Mouse (Mus musculus) testis, adult 2 months (tissue): ENCODE results near the gene Crocc. TPM values are rescaled to one million over a fixed set of nuclear protein-coding genes. Genes with fewer than 3 reads are reported as not detected.

Experiments
- H3K27ac ChIP-seq: fragments of 200-500 bp; 2 replicates; pipeline ENCODE4 v1.5.1; 2012; ENCODE audit warnings: low read depth, low read length; ENCODE audit not compliant: control insufficient read depth, insufficient read depth
- H3K27me3 ChIP-seq: fragments of 200-500 bp; 2 replicates; pipeline ENCODE4 v1.6.1; 2012; ENCODE audit warnings: mild to moderate bottlenecking, low read length, moderate library complexity; ENCODE audit not compliant: control insufficient read depth, insufficient read depth
- H3K36me3 ChIP-seq: fragments of 200-500 bp; 2 replicates; pipeline ENCODE4 v1.6.1; 2012; ENCODE audit warnings: mild to moderate bottlenecking, low read length; ENCODE audit not compliant: control insufficient read depth, insufficient read depth
- H3K4me1 ChIP-seq: fragments of 200-500 bp; 2 replicates; pipeline ENCODE4 v1.6.1; 2012; ENCODE audit warnings: low read length; ENCODE audit not compliant: control insufficient read depth, insufficient read depth
- H3K4me3 ChIP-seq: fragments of 200-500 bp; 2 replicates; pipeline ENCODE4 v1.5.1; 2012; ENCODE audit warnings: low read depth, mild to moderate bottlenecking, low read length, moderate library complexity, mixed read lengths; ENCODE audit not compliant: control insufficient read depth
- CTCF ChIP-seq: fragments of 200-500 bp; IDR thresholded peaks from 2 replicates; pipeline ENCODE4 v1.5.1; 2012; ENCODE audit warnings: low read depth, mild to moderate bottlenecking, inconsistent platforms, low read length, moderate library complexity; ENCODE audit not compliant: control insufficient read depth, insufficient read depth, insufficient replicate concordance
- POLR2A ChIP-seq: fragments of 200-500 bp; IDR thresholded peaks from 2 replicates; pipeline ENCODE4 v1.6.1; 2012; ENCODE audit warnings: low read depth, mild to moderate bottlenecking, inconsistent platforms, low read length, moderate library complexity; ENCODE audit not compliant: control insufficient read depth
- polyA plus RNA-seq: library from polyadenylated mRNA; depleted of rRNA; stranded (reverse); fragments of >200 nt; gene quantifications from 2 replicates; pipeline ENCODE4 v1.2.3, GENCODE M21; 2012; rRNA removed

The Crocc gene
- polyA plus RNA-seq: 12.5 and 15.8 TPM in 2 replicates

DNA sequence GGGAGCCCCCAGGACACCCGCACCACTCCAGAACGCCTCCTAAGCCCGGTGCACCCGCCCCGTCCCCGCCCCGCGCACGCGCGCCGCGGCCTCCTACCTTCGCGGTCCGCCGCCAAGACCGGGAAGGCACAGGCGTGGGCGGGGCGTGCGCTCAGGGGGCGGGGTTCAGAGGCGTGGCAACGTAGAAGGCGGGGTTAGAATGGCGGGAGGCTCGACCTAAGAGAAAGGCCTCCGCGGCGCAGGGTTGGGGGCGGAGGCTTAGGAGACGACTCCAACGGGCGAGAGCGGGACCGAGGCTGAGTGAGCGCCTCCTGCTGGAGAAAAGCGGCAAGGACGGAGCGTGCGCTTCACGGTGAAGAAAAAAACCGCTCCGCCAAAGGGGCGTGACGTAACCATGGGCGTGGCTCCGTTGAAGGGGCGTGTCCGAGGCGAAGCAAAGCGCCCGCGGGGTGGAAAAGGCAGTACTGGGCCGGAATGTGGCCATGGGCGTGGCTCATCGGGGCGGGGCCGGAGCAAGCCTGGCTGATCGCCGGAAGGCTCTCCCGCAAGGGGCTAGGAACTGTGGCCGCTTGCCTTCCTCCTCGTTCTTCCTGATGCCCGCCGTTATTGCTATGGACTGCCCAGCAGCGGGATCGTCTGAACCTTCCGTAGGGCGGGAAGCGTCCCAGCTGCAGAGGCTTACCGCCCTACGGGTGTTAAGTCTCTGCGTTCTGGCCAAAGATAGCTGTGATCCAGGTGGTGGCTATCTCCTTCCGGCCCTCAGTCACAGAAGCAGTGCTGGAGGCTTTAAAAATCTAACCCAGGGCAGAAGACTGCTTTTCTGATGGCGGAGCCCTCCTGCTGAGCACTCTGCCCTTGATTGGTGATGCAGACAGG lies at the start of gene Crocc:
TSS of gene Crocc (minus strand) at position 125 of the 876 bp plus-strand sequence.
- H3K27me3 ChIP-seq: no peaks in the 10 kb centered on the region
- peak within 1 kb of the TSS; percentile 92 for H3K4me3 ChIP-seq
- peak within 1 kb of the TSS; percentile 89 for H3K27ac ChIP-seq

DNA sequence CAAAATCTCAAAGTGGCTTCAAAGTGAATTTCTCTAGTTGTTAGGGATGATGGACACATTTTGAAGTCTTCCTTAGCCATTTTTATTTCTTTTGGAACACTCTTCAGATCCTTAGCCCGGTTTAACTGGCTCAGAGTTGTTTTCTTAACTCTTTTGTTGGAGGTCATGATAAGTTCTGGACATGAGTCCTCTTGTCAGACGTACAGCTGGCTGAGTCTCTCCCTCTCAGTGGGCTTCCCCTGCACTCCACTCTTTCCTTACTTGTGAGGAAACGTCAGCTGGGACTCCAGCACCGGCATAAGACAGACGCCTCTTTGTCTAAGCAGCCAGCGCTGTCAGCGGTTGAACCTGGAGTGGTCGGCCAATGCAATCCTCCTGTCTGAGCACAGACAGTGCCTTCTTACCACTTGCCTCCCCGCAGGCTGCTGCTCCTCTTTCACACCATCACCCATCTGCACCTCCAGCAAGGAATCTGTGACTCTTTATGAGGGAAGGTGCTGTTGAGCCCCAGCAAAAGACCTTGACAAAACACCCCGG lies 47.9 kb upstream of the Crocc start:
- Histone ChIP-seq H3K4me3 (no peak overlapping the region), H3K4me1 (no peaks in the 10 kb centered on the region), H3K36me3 (no peaks in the 10 kb centered on the region), H3K27ac (no peak overlapping the region), H3K27me3 (no peaks in the 10 kb centered on the region)
- TF ChIP-seq POLR2A (no peak), CTCF (no peak)

More for the DNA sequence above, at the start of gene Crocc:
- Histone ChIP-seq H3K36me3 (no peaks in the 10 kb centered on the region), H3K4me1 (peaks cover 10% of the 10 kb centered on the region)
- TF ChIP-seq CTCF (peak; percentile 94), POLR2A (peak; percentile 80)

DNA sequence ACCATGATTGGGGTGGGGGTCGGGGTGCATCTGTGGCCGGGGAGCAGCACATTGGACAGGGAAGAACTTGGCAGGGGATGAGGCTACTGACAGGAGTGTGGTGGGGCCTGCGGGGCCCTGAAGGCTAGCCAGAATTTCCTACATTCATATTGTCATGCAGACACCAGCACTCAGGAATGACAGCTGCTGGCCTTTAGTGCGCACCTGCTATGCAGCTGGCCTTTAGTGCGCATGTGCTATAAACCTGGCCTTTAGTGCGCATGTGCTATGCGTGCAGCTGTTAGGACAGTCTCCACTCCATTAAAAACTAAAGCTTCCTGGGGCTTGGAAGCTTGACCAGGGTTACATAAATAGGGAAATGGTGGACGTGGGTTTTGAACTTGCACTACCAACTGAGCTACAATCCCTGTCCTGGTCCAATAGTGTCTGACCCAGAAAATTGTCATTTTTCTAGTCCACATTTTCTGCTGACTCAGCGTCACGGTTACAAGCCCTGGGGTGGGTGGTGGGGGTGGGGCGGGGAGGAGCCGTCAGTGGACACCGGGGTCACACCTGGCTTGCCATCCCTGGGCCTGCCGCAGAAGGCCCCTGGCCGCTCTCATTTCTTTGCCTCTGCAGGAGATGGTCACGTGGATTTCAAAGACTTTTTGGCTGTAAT lies 46.3 kb upstream of the Crocc start:
- TF ChIP-seq CTCF: no peak
- TF ChIP-seq POLR2A: no peak
- H3K27me3 ChIP-seq: no peaks in the 10 kb centered on the region
- H3K4me1 ChIP-seq: no peaks in the 10 kb centered on the region
- no peak overlapping the region for H3K27ac ChIP-seq
- H3K4me3 ChIP-seq: no peak overlapping the region
- H3K36me3 ChIP-seq: no peaks in the 10 kb centered on the region

DNA sequence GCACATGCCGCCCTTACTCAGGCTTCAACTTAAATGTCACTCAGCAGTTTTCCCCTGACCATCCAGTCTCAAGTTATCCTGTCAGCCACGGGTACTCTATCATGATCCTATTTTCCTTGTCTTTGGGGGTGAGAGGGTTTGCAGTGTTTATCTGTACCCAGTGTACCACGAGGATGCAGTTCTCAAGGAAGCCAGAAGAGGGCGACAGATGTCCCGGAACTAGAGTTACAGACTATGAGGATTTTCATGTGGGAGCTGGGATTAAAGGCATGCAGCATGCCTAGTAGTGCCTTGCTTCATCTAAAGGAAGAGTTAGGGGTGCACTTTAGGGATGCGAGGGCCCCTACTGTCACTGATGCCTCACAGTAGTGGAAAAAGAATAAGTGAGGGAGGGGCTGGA lies 41.5 kb upstream of the Crocc start:
- no peak overlapping the region for H3K27ac ChIP-seq
- no peaks in the 10 kb centered on the region for H3K36me3 ChIP-seq
- no peaks in the 10 kb centered on the region; the same call in 1 of the 2 replicates for H3K4me1 ChIP-seq
- peak; percentile 40; the same call in 1 of the 2 replicates for TF ChIP-seq CTCF
- no peak for TF ChIP-seq POLR2A
- no peak overlapping the region for H3K4me3 ChIP-seq
- H3K27me3 ChIP-seq: no peaks in the 10 kb centered on the region

DNA sequence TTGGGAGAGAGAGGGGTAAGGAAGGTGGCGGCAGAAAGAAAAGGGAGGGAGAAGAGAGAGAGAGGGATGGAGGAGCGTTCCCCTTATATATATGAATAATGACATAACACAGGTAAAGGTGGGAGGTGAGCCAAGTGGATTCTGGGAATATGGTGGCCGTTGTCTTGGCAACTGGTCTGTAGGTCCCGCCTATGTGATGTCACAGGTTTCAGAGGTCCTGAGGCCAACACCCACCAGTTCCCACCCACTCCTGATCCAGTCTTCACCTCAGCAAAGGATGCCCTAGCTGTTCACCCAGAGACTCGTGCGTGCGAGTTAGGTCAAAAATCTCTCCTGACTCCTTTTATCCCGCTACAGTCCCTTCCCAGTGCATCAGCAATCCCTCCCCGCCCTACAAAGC lies 40.9 kb upstream of the Crocc start:
- TF ChIP-seq POLR2A (no peak), CTCF (no peak)
- no peaks in the 10 kb centered on the region for H3K36me3 ChIP-seq
- H3K4me1 ChIP-seq: no peaks in the 10 kb centered on the region; the same call in 1 of the 2 replicates
- H3K4me3 ChIP-seq: no peak overlapping the region
- H3K27me3 ChIP-seq: no peaks in the 10 kb centered on the region
- H3K27ac ChIP-seq: no peak overlapping the region

DNA sequence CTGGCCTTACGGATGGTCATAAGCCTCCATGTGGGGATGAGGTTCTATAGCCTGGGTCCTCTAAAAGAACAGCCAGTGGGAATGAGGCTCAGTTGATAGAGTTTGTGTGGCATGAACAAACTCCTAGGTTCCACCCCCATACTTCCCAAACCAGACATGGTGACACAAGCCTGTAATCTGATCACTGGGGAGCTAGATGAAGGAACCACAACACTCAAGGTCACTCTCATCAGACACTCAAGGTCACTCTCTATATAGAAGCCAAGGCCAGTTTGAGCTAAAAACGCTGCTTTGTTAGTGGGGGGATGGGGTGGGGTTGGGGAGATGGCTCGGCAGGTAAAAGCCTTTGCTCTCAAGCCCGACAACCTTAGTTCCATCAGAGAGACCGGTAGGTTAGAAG lies 39.6 kb upstream of the Crocc start:
- H3K4me1 ChIP-seq: peaks cover 2% of the 10 kb centered on the region; the same call in 1 of the 2 replicates
- H3K27me3 ChIP-seq: no peaks in the 10 kb centered on the region
- no peak overlapping the region for H3K27ac ChIP-seq
- no peak for TF ChIP-seq CTCF
- no peak for TF ChIP-seq POLR2A
- no peaks in the 10 kb centered on the region for H3K36me3 ChIP-seq
- H3K4me3 ChIP-seq: no peak overlapping the region

DNA sequence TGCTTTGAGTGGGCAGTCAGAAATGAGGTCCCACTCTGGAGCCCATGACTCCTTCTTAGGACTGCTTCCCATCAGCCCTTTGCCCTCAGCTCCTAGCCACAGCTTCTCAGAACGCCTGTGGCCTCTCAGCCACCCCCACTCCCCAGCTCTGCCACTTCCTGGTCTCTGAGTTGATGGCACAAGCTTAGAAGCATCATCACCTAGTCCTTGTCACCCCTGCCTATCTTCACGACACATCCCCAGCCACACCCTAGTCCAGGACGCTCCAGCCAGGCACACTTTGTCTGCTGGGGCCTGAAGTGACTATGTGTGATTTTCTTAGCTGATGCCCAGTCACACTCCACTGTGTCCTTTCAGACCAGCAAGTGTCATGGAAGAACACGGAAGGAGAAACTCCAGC lies 38.6 kb upstream of the Crocc start:
- Histone ChIP-seq H3K4me1 (peaks cover 2% of the 10 kb centered on the region; the same call in 1 of the 2 replicates), H3K4me3 (no peak overlapping the region), H3K27me3 (no peaks in the 10 kb centered on the region), H3K27ac (no peak overlapping the region), H3K36me3 (no peaks in the 10 kb centered on the region)
- TF ChIP-seq POLR2A (no peak), CTCF (no peak)
